Mouse (Mus musculus) left cerebral cortex, adult 11 months (tissue): ENCODE results near the gene Hipk3.

Source experiments
- DNase-seq: peaks from one replicate; pipeline ENCODE4 v3.0.0; 2022; ENCODE audit warnings: low spot score

Gene Hipk3

DNA sequence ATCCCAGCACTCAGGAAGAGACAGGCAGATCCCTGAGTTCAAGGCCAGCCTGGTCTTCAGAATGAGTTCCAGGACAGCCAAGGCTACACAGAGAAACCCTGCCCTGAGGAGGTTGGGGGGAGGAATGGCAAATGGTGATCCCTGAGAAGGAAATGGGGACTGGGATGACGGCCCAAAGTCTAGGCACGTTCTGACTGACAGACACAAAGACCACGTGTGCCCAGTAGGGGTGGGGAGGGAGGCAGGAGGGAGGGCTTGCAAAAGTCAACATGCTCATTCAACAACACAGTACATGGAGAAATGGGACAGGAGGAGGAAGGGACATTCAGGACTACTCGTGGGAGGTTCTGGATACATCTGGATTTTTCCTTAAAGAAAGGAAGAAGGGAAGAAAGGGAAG lies 81.8 kb downstream of the Hipk3 start:
- DNase-seq: no peak

DNA sequence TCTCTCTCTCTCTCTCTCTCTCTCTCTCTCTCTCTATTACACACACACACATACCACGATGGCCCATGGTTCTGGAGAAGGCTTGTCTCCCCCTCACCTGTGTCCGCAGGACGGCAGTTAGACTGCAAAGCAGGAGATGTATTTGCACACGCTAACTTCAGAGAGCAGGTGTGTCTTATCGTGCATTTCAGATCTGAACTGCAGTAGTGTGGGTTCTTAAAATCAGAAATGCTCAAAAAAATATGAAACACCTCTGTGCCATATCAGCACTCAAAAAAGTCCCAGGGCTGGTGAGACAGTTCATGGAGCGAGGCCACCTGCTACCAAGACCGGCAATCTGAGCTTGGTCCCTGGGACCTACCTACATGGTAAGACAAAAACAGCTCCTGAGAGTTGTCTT lies 82.4 kb downstream of the Hipk3 start:
- no peak for DNase-seq

DNA sequence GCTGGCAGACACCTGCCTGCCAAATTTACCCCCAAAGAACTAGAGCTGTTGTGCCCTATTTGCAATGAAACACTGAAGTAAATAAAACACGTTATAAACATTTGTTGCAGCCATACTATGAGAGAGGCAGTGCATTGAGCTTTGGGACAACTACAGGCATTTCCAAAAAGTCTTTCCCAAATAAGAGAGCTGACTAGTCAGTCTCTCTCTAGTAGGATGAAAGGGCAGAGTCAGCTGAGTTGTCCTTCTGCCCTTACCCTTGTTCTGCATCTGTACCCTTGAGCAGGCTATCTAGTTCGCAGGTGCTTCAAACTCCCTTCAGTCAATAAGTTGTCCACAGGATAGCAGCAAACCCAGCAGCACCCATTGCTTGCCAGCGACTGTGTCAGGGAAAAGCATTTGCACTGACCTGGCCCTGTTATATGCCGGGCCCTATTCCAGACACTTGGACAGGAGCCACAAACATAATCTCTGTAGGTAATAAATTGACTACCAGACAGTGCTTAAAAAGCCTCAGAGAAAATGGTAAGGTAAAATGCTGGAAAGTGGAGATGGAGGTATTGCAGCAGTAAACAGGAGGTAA lies 83.2 kb downstream of the Hipk3 start, which contains the start of gene D430041D05Rik:
TSS of gene D430041D05Rik (minus strand) at position 51 of the 583 bp plus-strand sequence.
- DNase-seq: no peak

DNA sequence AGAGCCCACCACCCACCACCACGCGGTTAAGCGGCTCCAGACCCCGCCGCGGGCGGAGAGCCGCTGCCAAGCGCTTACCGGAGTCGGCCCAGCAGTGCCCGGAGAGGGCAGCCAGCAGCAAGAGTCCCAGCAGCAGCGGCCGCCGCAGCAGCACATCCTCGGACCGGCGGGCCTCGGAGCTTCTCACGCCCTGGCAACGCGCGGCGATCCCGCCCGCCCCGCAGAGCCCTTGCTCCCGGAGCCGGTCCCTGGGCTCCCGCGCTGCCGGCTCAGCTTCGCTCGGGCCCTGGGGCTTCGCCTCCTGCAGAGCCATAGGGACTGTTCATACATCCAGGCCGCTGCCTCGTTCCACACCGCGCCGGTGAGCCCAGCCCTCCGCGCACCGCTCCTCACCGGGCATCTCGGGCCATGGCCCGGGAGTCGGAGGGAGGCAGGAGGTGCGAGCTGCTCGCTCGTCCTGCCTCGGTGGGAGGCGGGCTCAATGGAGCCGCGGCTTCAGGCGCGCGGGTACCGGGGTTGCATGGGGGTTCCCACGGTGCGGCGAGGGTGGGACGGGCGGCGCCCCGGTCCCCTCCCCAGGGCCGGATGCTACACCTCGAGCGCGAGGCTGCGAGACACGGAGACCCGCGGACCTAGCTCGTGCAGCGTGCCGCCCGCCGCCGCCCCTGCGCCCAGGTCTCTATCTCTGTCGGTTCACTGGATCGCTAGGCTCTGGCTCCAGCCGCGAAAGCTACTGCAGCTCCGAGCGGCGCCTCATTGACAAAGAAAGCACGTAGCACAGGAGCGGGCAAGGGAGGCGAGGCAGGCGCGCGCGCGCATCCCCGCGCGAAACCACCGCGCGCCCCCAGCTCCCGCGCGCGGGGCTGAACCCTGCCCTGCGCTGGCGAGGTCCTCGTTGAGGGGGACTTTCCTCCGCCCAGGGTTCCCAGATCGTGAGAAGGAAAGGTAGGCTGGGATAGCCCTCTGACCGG lies 84.1 kb downstream of the Hipk3 start:
- DNase-seq: no peak

DNA sequence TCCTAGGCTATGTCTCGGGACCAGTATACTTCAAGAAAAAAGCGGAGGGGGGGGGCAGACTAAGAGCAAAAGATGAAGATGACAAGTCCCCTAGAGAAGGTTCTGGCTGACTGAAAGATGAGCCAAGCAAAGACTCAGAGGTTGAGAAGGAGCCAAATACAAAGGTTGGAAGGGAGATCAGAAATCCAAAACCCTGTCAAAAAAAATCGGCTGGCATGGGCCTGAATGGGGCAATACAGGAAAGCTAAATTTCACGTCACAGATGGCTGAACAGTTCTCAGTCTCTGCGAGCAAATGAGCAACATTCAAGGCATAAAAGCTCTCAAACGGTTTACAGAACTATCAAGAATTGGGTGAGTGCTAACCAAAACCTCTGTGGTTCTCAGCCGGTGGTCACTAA lies 85.9 kb downstream of the Hipk3 start:
- no peak for DNase-seq

DNA sequence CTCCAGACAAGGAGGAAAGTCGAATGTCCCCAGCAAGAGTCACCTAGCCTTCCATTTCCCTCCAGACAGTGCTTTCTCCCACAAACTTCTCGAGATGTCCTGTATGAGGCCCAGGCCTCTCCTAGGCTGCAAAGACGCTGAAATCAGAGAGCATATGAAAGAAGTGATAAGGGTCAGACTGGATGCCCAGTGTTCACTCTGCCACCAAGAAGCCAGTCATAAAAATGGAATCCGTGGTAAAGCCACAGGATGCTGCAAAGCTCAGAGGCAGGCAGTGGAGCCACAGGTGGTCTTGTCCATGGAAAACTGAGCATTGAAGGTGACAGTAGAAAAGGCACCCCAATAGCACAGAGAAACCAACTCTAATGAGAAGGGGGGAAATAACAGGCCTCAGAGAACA lies 86.3 kb downstream of the Hipk3 start:
- no peak for DNase-seq

DNA sequence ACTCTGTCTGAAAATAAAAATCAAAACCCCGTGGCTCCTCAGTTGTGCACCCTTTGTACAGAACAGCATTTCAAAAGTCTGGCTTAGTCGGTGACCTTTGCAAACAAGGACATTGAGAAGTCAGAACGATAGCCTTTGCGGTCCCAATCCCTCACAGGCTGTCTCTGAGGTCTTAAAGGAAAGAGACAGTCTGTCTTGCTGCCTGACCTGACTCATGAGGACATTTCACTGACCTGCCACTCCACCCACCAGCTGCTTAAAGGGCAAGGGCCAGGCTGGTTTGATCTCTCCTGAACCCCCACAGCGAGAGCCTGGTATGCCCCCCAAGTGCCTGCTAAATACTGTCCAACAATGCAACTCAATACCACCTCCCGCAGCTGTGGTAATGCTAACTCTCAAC lies 90.2 kb downstream of the Hipk3 start:
- DNase-seq: no peak

DNA sequence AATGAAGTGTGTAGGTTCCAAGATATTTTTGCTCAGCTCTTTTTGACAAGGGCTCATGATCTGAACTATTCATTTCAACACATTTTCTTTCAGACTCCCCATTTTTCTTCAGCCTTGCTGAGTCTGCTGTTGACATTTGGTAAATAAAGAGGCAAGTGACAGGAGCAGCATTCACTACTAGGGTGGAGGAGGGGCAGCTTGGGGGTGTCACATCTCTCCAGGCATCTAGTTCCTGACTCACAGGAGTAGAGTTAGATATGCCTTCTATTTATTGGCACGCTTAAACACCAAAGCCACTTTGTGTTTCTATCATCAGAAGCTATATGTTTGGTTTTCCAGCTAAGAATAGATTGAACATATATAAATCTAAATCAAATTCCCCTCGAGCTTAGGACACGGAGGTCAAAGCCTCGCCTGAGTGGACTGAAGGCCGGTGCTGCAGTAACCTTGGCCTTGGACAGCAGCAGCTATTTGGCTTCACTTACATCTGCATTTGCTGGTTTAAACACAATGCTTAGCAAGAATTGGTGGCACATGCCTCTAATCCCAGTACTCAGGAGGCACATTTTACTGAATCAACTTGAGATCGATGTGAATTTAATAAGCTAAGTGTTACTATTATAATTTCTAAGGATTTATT lies 95.5 kb downstream of the Hipk3 start:
- DNase-seq: no peak

DNA sequence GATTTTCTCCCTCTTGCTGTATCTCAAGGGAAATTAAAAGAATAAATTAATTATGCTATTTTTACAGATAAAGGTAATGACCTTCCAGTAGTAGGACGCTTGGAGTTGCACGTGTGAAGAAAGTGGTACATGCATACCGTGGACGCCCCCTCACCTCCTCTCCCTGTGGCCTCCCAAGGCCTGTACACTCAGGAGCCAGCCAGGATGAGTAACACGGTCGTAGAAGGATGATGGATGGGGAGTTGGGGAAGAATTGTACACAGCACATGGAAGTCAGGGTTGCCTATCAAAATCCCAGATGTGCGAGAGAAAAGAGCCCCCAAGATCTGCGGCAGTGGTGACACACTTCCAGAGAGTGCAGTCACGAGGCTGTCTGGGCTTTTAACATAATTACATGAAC lies 98.3 kb downstream of the Hipk3 start:
- DNase-seq: no peak

DNA sequence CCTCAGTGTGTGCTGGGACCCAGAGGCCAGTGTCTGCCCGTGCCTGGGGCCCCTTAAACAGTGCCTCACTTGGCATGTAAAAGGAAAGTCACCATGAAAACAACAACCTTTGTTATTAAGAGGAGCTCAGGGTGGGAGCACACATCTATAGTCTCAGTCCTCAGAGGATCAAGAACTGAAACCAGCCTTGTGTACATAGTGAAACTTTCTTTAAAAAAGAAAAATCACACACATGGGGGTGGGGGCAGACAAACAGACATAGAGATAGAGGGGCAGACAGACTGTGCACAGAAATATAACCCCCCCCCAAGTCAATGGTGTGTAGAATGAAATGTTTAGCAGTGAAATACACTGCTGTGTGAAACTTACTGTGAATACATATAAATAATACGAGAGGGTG lies 99.5 kb downstream of the Hipk3 start:
- no peak for DNase-seq

DNA sequence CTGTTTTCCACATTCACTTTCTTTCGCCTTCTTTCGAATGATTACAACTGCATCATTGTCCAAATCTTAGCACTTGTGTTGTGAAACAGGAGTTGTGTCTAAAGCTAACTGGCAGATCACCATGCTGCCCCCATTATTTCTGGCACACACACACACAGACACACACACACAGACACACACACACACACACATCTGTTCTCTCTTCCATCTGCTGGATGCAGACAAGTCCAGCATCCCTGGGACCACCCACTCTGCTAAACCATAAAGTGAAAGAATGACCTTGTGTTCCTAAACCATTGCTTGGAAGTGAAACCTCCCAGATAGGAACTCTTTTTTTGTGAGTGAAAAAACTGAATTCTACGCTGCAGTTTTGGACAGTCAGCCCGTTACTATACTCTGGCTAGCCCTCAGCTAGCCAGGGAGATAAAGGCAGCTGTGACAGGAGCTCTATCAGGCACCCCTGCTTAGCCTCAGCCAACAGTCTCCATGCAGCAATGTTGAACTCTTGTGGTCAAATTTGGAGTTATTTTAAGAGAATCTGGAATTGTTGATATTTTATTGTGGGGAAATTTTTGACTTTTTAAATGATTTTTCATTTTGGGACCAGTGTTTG lies 101.4 kb downstream of the Hipk3 start:
- DNase-seq: no peak

DNA sequence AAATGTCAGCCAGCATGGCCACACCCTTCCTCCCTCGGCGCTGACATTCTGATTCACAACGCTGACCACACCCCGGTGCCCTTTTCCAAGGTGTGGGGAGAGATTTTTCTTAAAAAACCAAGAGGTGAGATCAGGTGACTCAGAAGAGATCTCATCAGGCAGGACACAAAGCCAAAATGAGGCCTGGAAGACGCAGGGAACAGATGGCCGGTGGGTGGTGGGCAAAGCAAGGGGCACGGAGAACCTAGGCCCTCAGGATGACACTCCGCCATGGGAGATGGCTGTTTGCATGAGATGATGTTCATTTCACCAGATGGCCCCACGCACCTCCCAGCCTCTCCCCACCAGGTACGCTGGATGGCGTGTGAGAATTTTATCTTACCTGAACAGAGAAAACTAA lies 105.0 kb downstream of the Hipk3 start:
- no peak for DNase-seq

DNA sequence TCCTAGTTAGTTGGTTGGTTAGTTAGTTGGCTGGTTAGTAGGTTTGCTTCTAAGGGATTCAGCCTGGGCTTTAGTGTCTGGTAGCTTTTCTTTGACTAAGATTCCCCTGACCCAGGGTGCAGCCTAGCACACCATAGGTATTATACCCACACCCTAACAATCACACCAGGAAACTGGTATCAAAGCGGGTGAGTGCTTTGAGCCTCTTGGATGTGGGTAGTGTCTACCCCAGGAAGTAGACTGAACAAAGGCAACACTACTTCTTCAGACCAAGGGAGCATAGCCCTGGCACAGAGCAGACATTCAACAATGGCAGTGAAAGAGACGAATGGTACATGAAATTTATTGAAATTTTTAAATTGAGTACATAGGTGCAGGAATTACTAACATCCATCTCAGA lies 108.3 kb downstream of the Hipk3 start:
- no peak for DNase-seq

DNA sequence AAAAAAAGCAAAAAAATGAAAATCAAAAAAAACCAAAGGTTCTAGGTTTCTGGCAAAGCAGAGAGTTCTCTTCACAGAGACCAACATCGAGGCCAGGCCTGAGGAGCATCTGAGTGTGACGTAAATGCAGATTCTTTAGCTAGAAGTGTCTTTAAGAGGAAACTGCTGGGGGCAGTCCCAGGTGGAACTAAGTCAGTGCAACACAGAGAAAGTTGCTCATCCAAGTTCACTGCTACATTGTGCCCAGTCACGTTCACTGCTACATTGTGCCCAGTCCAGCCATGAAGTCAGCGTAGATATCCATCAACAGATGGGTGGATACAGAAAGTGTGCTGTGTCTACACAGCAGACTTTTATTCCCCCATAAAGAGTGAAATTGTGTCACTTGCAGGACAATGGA lies 110.7 kb downstream of the Hipk3 start:
- DNase-seq: no peak

DNA sequence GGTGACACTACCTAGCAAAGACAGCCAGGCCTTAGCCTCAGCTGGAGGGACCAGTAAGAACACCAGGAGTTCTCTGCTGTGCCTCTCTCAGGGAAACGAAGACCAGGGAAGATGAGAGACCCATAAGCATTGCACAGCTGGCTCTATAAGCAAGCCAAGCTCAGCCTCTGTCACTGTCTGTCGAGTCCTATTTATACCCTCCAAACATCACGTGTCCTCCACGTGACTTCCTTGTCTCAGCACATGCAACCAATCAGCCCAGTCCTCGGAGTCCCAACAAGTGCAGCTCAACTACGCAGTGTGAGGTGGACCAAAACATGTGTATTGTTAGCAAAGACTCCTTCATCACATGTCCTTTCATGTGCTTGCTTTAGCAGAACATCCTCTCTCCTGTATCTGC lies 111.4 kb downstream of the Hipk3 start:
- DNase-seq: no peak

DNA sequence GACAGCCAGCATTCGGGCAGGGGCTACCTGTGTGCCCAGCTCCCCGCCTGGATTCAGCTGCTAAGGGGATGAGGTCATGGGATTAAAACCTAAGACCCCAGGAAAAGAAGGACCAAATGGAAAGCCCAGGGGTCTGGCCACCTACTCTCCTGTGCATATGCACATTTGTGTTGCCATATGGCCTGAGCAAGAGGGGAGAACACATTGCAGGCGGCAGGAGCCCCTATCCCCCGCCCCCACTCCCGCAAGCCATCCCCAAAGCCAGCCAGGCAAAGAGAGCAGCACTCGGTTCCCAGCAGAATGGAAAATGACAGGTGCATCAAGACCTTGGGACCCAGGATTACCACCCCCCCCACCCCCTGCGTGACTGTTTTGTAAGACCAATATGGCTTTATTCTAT lies 114.9 kb downstream of the Hipk3 start:
- no peak for DNase-seq

DNA sequence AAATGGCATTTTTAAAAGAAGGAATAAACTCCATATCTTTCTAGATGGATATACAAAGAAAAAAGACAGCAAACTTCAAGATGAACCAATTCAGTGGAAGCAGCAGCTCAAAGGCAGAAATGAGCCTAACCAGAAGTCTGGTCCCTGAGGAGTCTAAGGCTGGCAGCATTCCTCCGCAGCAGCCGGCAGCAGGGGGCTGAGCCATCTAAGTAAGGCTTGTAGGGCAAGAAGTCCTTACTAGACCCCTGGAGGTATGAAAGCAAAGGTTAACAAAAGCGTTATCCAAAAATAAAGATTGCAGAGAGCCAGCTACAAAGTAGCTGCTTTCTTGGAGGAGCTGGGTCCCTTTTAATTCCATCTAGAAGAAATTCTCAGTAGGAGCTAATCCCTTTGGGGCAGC lies 115.5 kb downstream of the Hipk3 start:
- DNase-seq: no peak

DNA sequence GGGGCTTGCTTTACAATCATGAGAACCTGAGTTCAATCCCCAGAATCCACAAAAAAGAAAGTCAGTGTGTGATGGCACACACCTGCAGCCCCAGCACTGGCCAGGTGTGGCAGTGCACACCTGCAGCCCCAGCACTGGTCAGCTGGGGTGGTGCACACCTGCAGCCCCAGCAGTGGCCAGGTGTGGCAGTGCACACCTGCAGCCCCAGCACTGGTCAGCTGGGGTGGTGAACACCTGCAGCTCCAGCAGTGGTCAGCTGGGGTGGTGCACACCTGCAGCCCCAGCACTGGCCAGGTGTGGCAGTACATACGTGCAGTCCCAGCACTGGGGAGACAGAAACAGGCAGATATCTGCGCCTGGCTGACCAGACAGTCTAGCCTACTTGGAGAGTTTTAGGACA lies 116.3 kb downstream of the Hipk3 start:
- DNase-seq: no peak
